Mouse (Mus musculus): ENCODE data around the gene Pcsk5. TPM values are rescaled to one million over a fixed set of nuclear protein-coding genes. Genes with fewer than 3 reads are reported as not detected.

Pcsk5 gene
- total and polyA plus RNA-seq, 2 experiments, result 4.2 to 9.9 TPM

GRCm38 (mm10) chr19:17819081-17819480 lies 18.4 kb downstream of the Pcsk5 start:
- Histone ChIP-seq H3K27ac (replicated peaks; ENCODE audit: insufficient read depth, low read depth, low read length) (no peak overlapping the region), H3K9ac (ENCODE audit: low read depth, low read length) (no peak overlapping the region), H3K27me3 (ENCODE audit: control insufficient read depth, insufficient read depth, low read length) (no peaks in the 10 kb centered on the region), H3K79me2 (ENCODE audit: control insufficient read depth, insufficient read depth, low read length) (peaks cover 18% of the 10 kb centered on the region; the same call in 1 of the 2 replicates), H3K36me3 (ENCODE audit: control insufficient read depth, insufficient read depth, low read length) (no peaks in the 10 kb centered on the region), H3K4me1 (ENCODE audit: control insufficient read depth, insufficient read depth, low read length) (no peaks in the 10 kb centered on the region), H3K4me3 (ENCODE audit: insufficient read depth, low read depth, low read length) (no peak overlapping the region)
- TF ChIP-seq CTCF (IDR thresholded peaks at IDR 0.05; ENCODE audit: low read depth, low read length), result no peak
- TF ChIP-seq POLR2A (IDR thresholded peaks at IDR 0.05; ENCODE audit: extremely low read depth, insufficient read depth, low read length), result no peak
- no peak for DNase-seq (ENCODE audit: extremely low read depth, low read depth, low spot score)
- WGBS, result 79% methylated on average over 5 of the region's 5 CpGs

- no peaks in the 10 kb centered on the region for H3K36me3 ChIP-seq (ENCODE audit: control insufficient read depth, insufficient read depth, low read length)
- H3K27me3 ChIP-seq (ENCODE audit: control insufficient read depth, insufficient read depth, low read length), result no peaks in the 10 kb centered on the region
- H3K4me3 ChIP-seq (ENCODE audit: insufficient read depth, low read depth, low read length), result no peak overlapping the region
- H3K4me1 ChIP-seq (ENCODE audit: control insufficient read depth, insufficient read depth, low read length), result no peaks in the 10 kb centered on the region
- DNase-seq (ENCODE audit: extremely low read depth, low read depth, low spot score), result no peak
- no peak overlapping the region for H3K9ac ChIP-seq (ENCODE audit: low read depth, low read length)
- no peak for TF ChIP-seq POLR2A (IDR thresholded peaks at IDR 0.05; ENCODE audit: extremely low read depth, insufficient read depth, low read length)
- no peak for TF ChIP-seq CTCF (IDR thresholded peaks at IDR 0.05; ENCODE audit: low read depth, low read length)
- H3K27ac ChIP-seq (replicated peaks; ENCODE audit: insufficient read depth, low read depth, low read length), result no peak overlapping the region
- H3K79me2 ChIP-seq (ENCODE audit: control insufficient read depth, insufficient read depth, low read length), result peaks cover 18% of the 10 kb centered on the region; the same call in 1 of the 2 replicates
- 29% methylated on average over 3 of the region's 3 CpGs for WGBS
Observed at GRCm38 (mm10) chr19:17815062-17815461, 22.4 kb downstream of the Pcsk5 start.

GRCm38 (mm10) chr19:17813449-17813990 lies 23.9 kb downstream of the Pcsk5 start:
- H3K27me3 ChIP-seq (ENCODE audit: control insufficient read depth, insufficient read depth, low read length), result no peaks in the 10 kb centered on the region
- no peak overlapping the region for H3K27ac ChIP-seq (replicated peaks; ENCODE audit: insufficient read depth, low read depth, low read length)
- no peak for DNase-seq (ENCODE audit: extremely low read depth, low read depth, low spot score)
- TF ChIP-seq POLR2A (IDR thresholded peaks at IDR 0.05; ENCODE audit: extremely low read depth, insufficient read depth, low read length) (no peak), CTCF (IDR thresholded peaks at IDR 0.05; ENCODE audit: low read depth, low read length) (no peak)
- H3K4me1 ChIP-seq (ENCODE audit: control insufficient read depth, insufficient read depth, low read length), result no peaks in the 10 kb centered on the region
- H3K4me3 ChIP-seq (ENCODE audit: insufficient read depth, low read depth, low read length), result no peak overlapping the region
- no peak overlapping the region for H3K9ac ChIP-seq (ENCODE audit: low read depth, low read length)
- WGBS, result 51% methylated on average over 5 of the region's 5 CpGs
- no peaks in the 10 kb centered on the region for H3K36me3 ChIP-seq (ENCODE audit: control insufficient read depth, insufficient read depth, low read length)
- peaks cover 16% of the 10 kb centered on the region; the same call in 1 of the 2 replicates for H3K79me2 ChIP-seq (ENCODE audit: control insufficient read depth, insufficient read depth, low read length)

DNA sequence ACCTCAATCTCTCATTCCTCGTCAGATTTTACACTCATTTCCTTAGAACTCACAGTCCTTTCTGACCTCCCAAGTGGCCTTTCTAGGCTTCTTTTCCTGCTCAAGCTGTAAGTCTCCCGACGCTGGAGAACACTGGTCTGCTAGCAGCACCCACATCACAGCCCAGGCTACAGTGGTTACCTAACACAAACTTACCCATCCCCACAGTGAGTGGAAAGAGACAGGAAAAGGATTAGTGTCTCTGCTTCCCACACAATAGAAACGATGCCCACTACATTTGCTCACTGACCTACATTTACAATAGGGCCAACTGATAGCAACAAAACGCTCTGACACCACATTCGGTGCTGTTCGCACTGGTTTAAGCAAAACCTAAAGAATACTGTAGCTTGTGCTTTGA lies 24.8 kb downstream of the Pcsk5 start:
- Histone ChIP-seq H3K27me3 (ENCODE audit: control insufficient read depth, insufficient read depth, low read length) (no peaks in the 10 kb centered on the region), H3K79me2 (ENCODE audit: control insufficient read depth, insufficient read depth, low read length) (peaks cover 16% of the 10 kb centered on the region; the same call in 1 of the 2 replicates), H3K27ac (replicated peaks; ENCODE audit: insufficient read depth, low read depth, low read length) (no peak overlapping the region), H3K9ac (ENCODE audit: low read depth, low read length) (no peak overlapping the region), H3K4me3 (ENCODE audit: insufficient read depth, low read depth, low read length) (no peak overlapping the region), H3K36me3 (ENCODE audit: control insufficient read depth, insufficient read depth, low read length) (no peaks in the 10 kb centered on the region), H3K4me1 (ENCODE audit: control insufficient read depth, insufficient read depth, low read length) (no peaks in the 10 kb centered on the region)
- no peak for DNase-seq (ENCODE audit: extremely low read depth, low read depth, low spot score)
- 65% methylated on average over 7 of the region's 7 CpGs for WGBS
- no peak for TF ChIP-seq POLR2A (IDR thresholded peaks at IDR 0.05; ENCODE audit: extremely low read depth, insufficient read depth, low read length)
- no peak for TF ChIP-seq CTCF (IDR thresholded peaks at IDR 0.05; ENCODE audit: low read depth, low read length)

GRCm38 (mm10) chr19:17806626-17807025 lies 30.8 kb downstream of the Pcsk5 start:
- peak; percentile 80 for DNase-seq (ENCODE audit: extremely low read depth, low read depth, low spot score)
- peaks cover 10% of the 10 kb centered on the region; the same call in 1 of the 2 replicates for H3K79me2 ChIP-seq (ENCODE audit: control insufficient read depth, insufficient read depth, low read length)
- TF ChIP-seq POLR2A (IDR thresholded peaks at IDR 0.05; ENCODE audit: extremely low read depth, insufficient read depth, low read length) (no peak), CTCF (IDR thresholded peaks at IDR 0.05; ENCODE audit: low read depth, low read length) (peak; percentile 11; the same call in 1 of the 2 replicates)
- H3K4me1 ChIP-seq (ENCODE audit: control insufficient read depth, insufficient read depth, low read length), result peaks cover 9% of the 10 kb centered on the region
- WGBS, result 22% methylated on average over 5 of the region's 5 CpGs
- no peaks in the 10 kb centered on the region for H3K36me3 ChIP-seq (ENCODE audit: control insufficient read depth, insufficient read depth, low read length)
- no peak overlapping the region for H3K4me3 ChIP-seq (ENCODE audit: insufficient read depth, low read depth, low read length)
- no peak overlapping the region for H3K9ac ChIP-seq (ENCODE audit: low read depth, low read length)
- H3K27me3 ChIP-seq (ENCODE audit: control insufficient read depth, insufficient read depth, low read length), result no peaks in the 10 kb centered on the region
- peak overlapping the region; percentile 20; the same call in 1 of the 2 replicates for H3K27ac ChIP-seq (replicated peaks; ENCODE audit: insufficient read depth, low read depth, low read length)

DNA sequence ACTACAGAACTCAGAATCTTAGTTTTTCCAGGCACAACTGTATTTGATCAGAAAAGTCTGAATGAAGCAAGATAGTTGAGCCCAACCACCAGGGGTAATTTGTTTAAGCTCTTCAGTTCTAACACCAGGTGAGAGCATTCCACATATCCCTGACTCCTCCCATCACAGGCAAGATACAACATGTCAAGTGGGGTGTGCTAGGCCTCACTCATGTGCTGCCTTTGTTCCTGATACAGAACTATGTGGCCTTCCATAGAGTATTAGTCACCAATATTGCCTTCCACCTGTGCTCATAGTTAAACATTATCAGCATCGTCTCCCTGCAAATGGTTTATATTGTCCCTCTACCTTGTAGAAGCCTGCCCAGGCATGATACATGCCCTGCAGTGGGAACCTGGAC lies 36.6 kb downstream of the Pcsk5 start:
- no peak overlapping the region for H3K27ac ChIP-seq (replicated peaks; ENCODE audit: insufficient read depth, low read depth, low read length)
- TF ChIP-seq CTCF (IDR thresholded peaks at IDR 0.05; ENCODE audit: low read depth, low read length), result no peak
- no peak for TF ChIP-seq POLR2A (IDR thresholded peaks at IDR 0.05; ENCODE audit: extremely low read depth, insufficient read depth, low read length)
- H3K9ac ChIP-seq (ENCODE audit: low read depth, low read length), result no peak overlapping the region
- H3K36me3 ChIP-seq (ENCODE audit: control insufficient read depth, insufficient read depth, low read length), result no peaks in the 10 kb centered on the region
- H3K27me3 ChIP-seq (ENCODE audit: control insufficient read depth, insufficient read depth, low read length), result no peaks in the 10 kb centered on the region
- H3K4me1 ChIP-seq (ENCODE audit: control insufficient read depth, insufficient read depth, low read length), result peaks cover 1% of the 10 kb centered on the region; the same call in 1 of the 2 replicates
- H3K79me2 ChIP-seq (ENCODE audit: control insufficient read depth, insufficient read depth, low read length), result peaks cover 5% of the 10 kb centered on the region; the same call in 1 of the 2 replicates
- 58% methylated on average over 1 of the region's 1 CpGs for WGBS
- no peak overlapping the region for H3K4me3 ChIP-seq (ENCODE audit: insufficient read depth, low read depth, low read length)
- DNase-seq (ENCODE audit: extremely low read depth, low read depth, low spot score), result no peak
